Comparison of ENCODE assay signal across 11 mouse cellular contexts in the genomic region with DNA sequence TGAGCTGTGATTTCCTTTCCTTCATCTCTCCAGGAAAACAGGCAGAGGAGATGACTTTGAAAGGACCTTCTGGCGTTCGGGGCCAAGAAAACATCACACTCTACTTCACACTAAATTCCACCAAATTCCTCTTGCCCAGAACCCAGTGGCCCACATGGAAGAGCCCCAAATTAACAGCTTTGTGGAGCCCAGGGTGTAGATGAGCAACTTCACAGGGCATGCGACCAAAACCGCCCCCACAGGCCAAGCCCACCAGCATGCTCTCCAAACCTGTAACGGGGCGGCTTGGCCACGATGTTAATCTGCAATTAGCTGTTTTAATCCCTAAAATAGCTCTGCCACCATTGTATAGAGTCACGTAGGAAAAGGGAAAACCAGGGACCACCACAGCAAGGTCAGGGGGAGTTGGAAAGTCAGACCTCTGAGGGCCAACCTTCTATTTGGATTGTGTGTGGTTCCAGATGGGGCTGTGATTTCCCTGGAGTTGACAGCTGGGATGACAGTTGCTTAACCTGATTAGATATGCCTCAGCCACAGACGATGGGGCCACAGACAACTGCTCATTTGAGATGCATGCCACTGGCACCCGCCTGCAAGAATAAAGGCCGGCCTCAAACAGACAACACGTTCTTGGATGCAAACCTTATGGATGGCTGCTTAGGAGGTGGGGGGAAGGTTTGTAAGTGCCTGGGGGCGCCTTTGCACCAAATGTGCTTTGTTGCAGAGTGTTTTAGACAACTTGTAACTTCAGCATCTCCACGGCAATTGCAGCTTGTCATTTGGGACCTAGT.
A peak's percentile ranks its signal among the peaks of the same experiment; 100 is the strongest.
DNase-seq lines count a peak whose midpoint lies in the region; ATAC-seq and TF ChIP-seq lines count a peak whose summit lies in the region.
"Had no signal": no experiment of that assay in that cellular context is flagged by ENCODE, and none has a peak within 500 bp of the region (broad histone marks: within the 10 kb centered on the region; RNA-seq: fewer than 3 reads in every experiment).

No protein-coding gene starts in this region.

- no peak overlapping the region for H3K4me2 ChIP-seq in embryonic facial prominence, embryonic 12.5 days (replicated peaks)
- no peak overlapping the region for H3K4me2 ChIP-seq in midbrain, postnatal 0 days (ENCODE audit: low read depth, low read length, poor library complexity, severe bottlenecking)
- H3K4me2 ChIP-seq: heart, embryonic 13.5 days had no signal

- no peak overlapping the region for H3K9ac ChIP-seq in embryonic facial prominence, embryonic 12.5 days
- H3K9ac ChIP-seq in midbrain, postnatal 0 days (replicated peaks; ENCODE audit: low read length, poor library complexity, severe bottlenecking), result no peak overlapping the region
- H3K9ac ChIP-seq: heart, embryonic 13.5 days had no signal

- H3K9me3 ChIP-seq in embryonic facial prominence, embryonic 12.5 days, result no peaks in the 10 kb centered on the region; the same call in 1 of the 2 replicates
- H3K9me3 ChIP-seq in midbrain, postnatal 0 days (ENCODE audit: low read length), result no peaks in the 10 kb centered on the region
- H3K9me3 ChIP-seq: heart, embryonic 13.5 days had no signal

- H3K4me3 ChIP-seq in embryonic facial prominence, embryonic 12.5 days, result no peak overlapping the region
- H3K4me3 ChIP-seq in midbrain, postnatal 0 days (ENCODE audit: low read depth, low read length), result no peak overlapping the region
- H3K4me3 ChIP-seq: heart, embryonic 13.5 days had no signal

- peak; percentile 71 for DNase-seq in heart, adult 11 months
- DNase-seq in heart, adult 9 months (ENCODE audit: low spot score in 2 of 2), result no peak
- peak; percentile 43 for DNase-seq in layer of hippocampus, adult 9-10 months (ENCODE audit: low spot score)
- DNase-seq in midbrain, postnatal 0 days (ENCODE audit: low spot score), result peak; percentile 65
- DNase-seq in spleen, postnatal 14 days (ENCODE audit: low spot score in 2 of 2), result no peak
- no peak for DNase-seq in kidney, adult 9 months
- no peak for DNase-seq in urinary bladder, postnatal 25 days (ENCODE audit: low spot score)
- DNase-seq: adrenal gland, adult 2 months had no signal

- no peaks in the 10 kb centered on the region for H3K27me3 ChIP-seq in embryonic facial prominence, embryonic 12.5 days
- H3K27me3 ChIP-seq in midbrain, postnatal 0 days (ENCODE audit: insufficient read depth, low read length), result no peaks in the 10 kb centered on the region
- H3K27me3 ChIP-seq: heart, embryonic 13.5 days had no signal

- H3K36me3 ChIP-seq in embryonic facial prominence, embryonic 12.5 days, result no peaks in the 10 kb centered on the region
- H3K36me3 ChIP-seq in midbrain, postnatal 0 days (ENCODE audit: insufficient read depth, low read length), result no peaks in the 10 kb centered on the region
- H3K36me3 ChIP-seq: heart, embryonic 13.5 days had no signal

- ATAC-seq in embryonic facial prominence, embryonic 12.5 days (ENCODE audit: insufficient number of reproducible peaks, insufficient read depth, low FRiP score, low TSS enrichment), result no peak
- ATAC-seq in midbrain, postnatal 0 days (ENCODE audit: low FRiP score), result no peak
- ATAC-seq: intestine, postnatal 0 days had no signal

- H3K4me1 ChIP-seq in embryonic facial prominence, embryonic 12.5 days, result no peaks in the 10 kb centered on the region; the same call in 1 of the 2 replicates
- H3K4me1 ChIP-seq in midbrain, postnatal 0 days (ENCODE audit: insufficient read depth, low read length), result no peaks in the 10 kb centered on the region

- WGBS in embryonic facial prominence, embryonic 12.5 days, result 41% methylated on average over 14 of the region's 14 CpGs
- WGBS in midbrain, postnatal 0 days, result 33% methylated on average over 14 of the region's 14 CpGs

- no peak for TF ChIP-seq CTCF in midbrain, postnatal 0 days (IDR thresholded peaks at IDR 0.05)

- H3K27ac ChIP-seq in embryonic facial prominence, embryonic 12.5 days, result 0 out of 2 replicates have a peak overlapping the region, but pooled peaks have one; percentile 57
- H3K27ac ChIP-seq in midbrain, postnatal 0 days (ENCODE audit: low read depth, low read length), result no peak overlapping the region
- H3K27ac ChIP-seq: heart, embryonic 13.5 days had no signal

Comparison
In these comparisons a context has a peak if more than half of its experiments do, and no peak if none do; other contexts are left out.
1. DNase-seq: peak in heart, adult 11 months (single experiment), layer of hippocampus, adult 9-10 months (single experiment) and midbrain, postnatal 0 days (single experiment); none in heart, adult 9 months (0 of 2), spleen, postnatal 14 days (0 of 2), kidney, adult 9 months (single experiment) and urinary bladder, postnatal 25 days (single experiment).